In genomic region chr1:74390924-74391748, GRCm38 (mm10) we compare ENCODE assay signal across 8 mouse cellular contexts. TPM values are rescaled to one million over a fixed set of nuclear protein-coding genes. Genes with fewer than 3 reads are reported as not detected.
A peak's percentile ranks its signal among the peaks of the same experiment; 100 is the strongest.
DNase-seq lines count a peak whose midpoint lies in the region; ATAC-seq and TF ChIP-seq lines count a peak whose summit lies in the region.

Gene Ctdsp1 (plus strand): TSS chr1:74391509.

- peak within 1 kb of the TSS; percentile 95 for H3ac ChIP-seq in C2C12 (ENCODE audit: control insufficient read depth, insufficient read length, low read depth)

- TF ChIP-seq CTCF in C2C12 (IDR thresholded peaks at IDR 0.05; ENCODE audit: control insufficient read depth, insufficient read depth, insufficient read length): no peak

- no peaks in the 10 kb centered on the region for H3K27me3 ChIP-seq in C2C12 (ENCODE audit: control insufficient read depth, insufficient read depth, insufficient read length)
- no peaks in the 10 kb centered on the region for H3K27me3 ChIP-seq in heart, embryonic 13.5 days (replicated peaks)
- H3K27me3 ChIP-seq in liver, embryonic 12.5 days (replicated peaks): no peaks in the 10 kb centered on the region
- no peaks in the 10 kb centered on the region for H3K27me3 ChIP-seq in stomach, embryonic 15.5 days (replicated peaks)

- H3K9me3 ChIP-seq in heart, embryonic 13.5 days: no peaks in the 10 kb centered on the region
- H3K9me3 ChIP-seq in liver, embryonic 12.5 days (replicated peaks): no peaks in the 10 kb centered on the region
- H3K9me3 ChIP-seq in stomach, embryonic 15.5 days: no peaks in the 10 kb centered on the region

- peaks cover 22% of the 10 kb centered on the region for H3K36me3 ChIP-seq in C2C12 (ENCODE audit: control insufficient read depth, insufficient read depth)
- H3K36me3 ChIP-seq in heart, embryonic 13.5 days: peaks cover 26% of the 10 kb centered on the region
- H3K36me3 ChIP-seq in liver, embryonic 12.5 days: peaks cover 31% of the 10 kb centered on the region
- peaks cover 19% of the 10 kb centered on the region for H3K36me3 ChIP-seq in stomach, embryonic 15.5 days

- H3K9ac ChIP-seq in heart, embryonic 13.5 days: peak within 1 kb of the TSS; percentile 100
- H3K9ac ChIP-seq in liver, embryonic 12.5 days: peak within 1 kb of the TSS; percentile 100
- H3K9ac ChIP-seq in stomach, embryonic 15.5 days: peak within 1 kb of the TSS; percentile 89

- WGBS in heart, embryonic 13.5 days: 3% methylated on average over 51 of the region's 51 CpGs
- 1% methylated on average over 49 of the region's 51 CpGs for WGBS in liver, embryonic 12.5 days (ENCODE audit: insufficient replicate concordance)
- 2% methylated on average over 45 of the region's 51 CpGs for WGBS in stomach, embryonic 15.5 days

- H3K4me2 ChIP-seq in heart, embryonic 13.5 days: peak within 1 kb of the TSS; percentile 94
- H3K4me2 ChIP-seq in liver, embryonic 12.5 days: peak within 1 kb of the TSS; percentile 92
- H3K4me2 ChIP-seq in stomach, embryonic 15.5 days: peak within 1 kb of the TSS; percentile 75

- peak within 1 kb of the TSS; percentile 99 for H3K27ac ChIP-seq in heart, embryonic 13.5 days (replicated peaks)
- peak within 1 kb of the TSS; percentile 97 for H3K27ac ChIP-seq in liver, embryonic 12.5 days
- H3K27ac ChIP-seq in stomach, embryonic 15.5 days: peak within 1 kb of the TSS; percentile 99

- peaks cover 38% of the 10 kb centered on the region for H3K79me2 ChIP-seq in C2C12 (ENCODE audit: control insufficient read depth, insufficient read depth)

- peaks cover 61% of the 10 kb centered on the region for H3K4me1 ChIP-seq in heart, embryonic 13.5 days
- H3K4me1 ChIP-seq in liver, embryonic 12.5 days: peaks cover 80% of the 10 kb centered on the region
- peaks cover 51% of the 10 kb centered on the region for H3K4me1 ChIP-seq in stomach, embryonic 15.5 days

- ATAC-seq in erythroid progenitor cell, adult 5-6 weeks (replicated peaks; ENCODE audit: low FRiP score, poor library complexity, severe bottlenecking): peak; percentile 67
- ATAC-seq in heart, embryonic 13.5 days (ENCODE audit: extremely low read depth, insufficient number of reproducible peaks, low FRiP score, low TSS enrichment): peak; percentile 70
- ATAC-seq in liver, embryonic 12.5 days: peak; percentile 69
- ATAC-seq in stomach, embryonic 15.5 days (ENCODE audit: insufficient read depth, low FRiP score, low read depth): peak; percentile 70

- DNase-seq in brain, embryonic 18.5 days (ENCODE audit: low read depth, low spot score): peak; percentile 85
- peak; percentile 99 for DNase-seq in kidney, postnatal 10 days
- peak; percentile 91 for DNase-seq in natural killer cell, adult 2 months (ENCODE audit: low spot score in 2 of 2)

- peak within 1 kb of the TSS; percentile 78 for H3K4me3 ChIP-seq in C2C12 (ENCODE audit: insufficient read depth, poor library complexity, severe bottlenecking)
- peak within 1 kb of the TSS; percentile 95 for H3K4me3 ChIP-seq in heart, embryonic 13.5 days
- H3K4me3 ChIP-seq in liver, embryonic 12.5 days: peak within 1 kb of the TSS; percentile 98
- peak within 1 kb of the TSS; percentile 79 for H3K4me3 ChIP-seq in stomach, embryonic 15.5 days (replicated peaks)

- H3K79me3 ChIP-seq in C2C12 (ENCODE audit: low read depth): peaks cover 25% of the 10 kb centered on the region

TF ChIP-seq in C2C12, 6 proteins besides CTCF, POLR2A, EP300 and RAD21:
- TF ChIP-seq FOSL1 (IDR thresholded peaks at IDR 0.05; ENCODE audit: insufficient read depth, low read length, poor library complexity, severe bottlenecking): no peak
- TF ChIP-seq MYOG (IDR thresholded peaks at IDR 0.05; ENCODE audit: control insufficient read depth, extremely low read depth, insufficient read length): no peak
- no peak for TF ChIP-seq USF1 (IDR thresholded peaks at IDR 0.05; ENCODE audit: low read depth)
- TF ChIP-seq CEBPB (IDR thresholded peaks at IDR 0.05; ENCODE audit: low read depth): no peak
- no peak for TF ChIP-seq MAX (IDR thresholded peaks at IDR 0.05)
- TF ChIP-seq MYOD1 (IDR thresholded peaks at IDR 0.05; ENCODE audit: control insufficient read depth, insufficient read length, low read depth): no peak

RNA-seq across cellular contexts. Expression of gene Ctdsp1, which starts in this region (rescaled TPM):
- 78.7 TPM for polyA plus RNA-seq in C2C12 (2012; fragmentation: generic; extraction: Trizol)
- total RNA-seq in erythroid progenitor cell, adult 5-6 weeks (2015; ENCODE audit: low replicate concordance): 64.5 and 65.0 TPM in 2 replicates
- total RNA-seq in erythroid progenitor cell, adult 5-6 weeks (2017; ENCODE audit: low replicate concordance): 18.5 and 26.8 TPM in 2 replicates
- 57.3 and 60.4 TPM in 2 replicates for polyA plus RNA-seq in heart, embryonic 13.5 days (2015; fragmentation: Nextera tagmentation; extraction: Ambion mirVana)
- 42.0 and 42.4 TPM in 2 replicates for polyA plus RNA-seq in liver, embryonic 12.5 days (2016; fragmentation: Nextera tagmentation; extraction: Ambion mirVana)
- polyA plus RNA-seq in stomach, embryonic 15.5 days (2015; fragmentation: Nextera tagmentation; extraction: Ambion mirVana): 82.9 and 86.2 TPM in 2 replicates

Comparison
In these comparisons a context has a peak if more than half of its experiments do, and no peak if none do; other contexts are left out.
1. Peak in every context shown above with its lines: DNase-seq, ATAC-seq, H3K4me3 ChIP-seq and H3K27ac ChIP-seq.